Mouse (Mus musculus) lung, embryonic 14.5 days (tissue): Measurements from ENCODE around the gene Pnpla3. TPM values are rescaled to one million over a fixed set of nuclear protein-coding genes. Genes with fewer than 3 reads are reported as not detected.
A peak's percentile ranks its signal among the peaks of the same experiment; 100 is the strongest.

ENCODE experiments used
- ATAC-seq: fragments of 200-750 bp; cut with Nextera tagmentation; 2 replicates; pipeline ENCODE4 v1.8.0; 2017; ENCODE audit warnings: mild to moderate bottlenecking, moderate TSS enrichment, moderate library complexity; ENCODE audit not compliant: insufficient read depth
- DNase-seq: peaks from one replicate; pipeline ENCODE4 v3.0.0-alpha.2; 2015
- H3K27ac ChIP-seq: fragments of 300-500 bp; sonication (generic); 2 replicates; pipeline ENCODE4 v1.5.1; 2014; ENCODE audit warnings: low read depth, mild to moderate bottlenecking, moderate library complexity
- H3K27me3 ChIP-seq: fragments of 300-500 bp; sonication (generic); 2 replicates; pipeline ENCODE4 v1.6.1; 2014; ENCODE audit warnings: low read length, control low read depth; ENCODE audit not compliant: insufficient read depth
- H3K36me3 ChIP-seq: fragments of 300-500 bp; sonication (generic); 2 replicates; pipeline ENCODE4 v1.6.1; 2014; ENCODE audit warnings: control low read depth; ENCODE audit not compliant: insufficient read depth
- H3K4me1 ChIP-seq: fragments of 300-500 bp; sonication (generic); 2 replicates; pipeline ENCODE4 v1.6.1; 2014; ENCODE audit warnings: antibody characterized with exemption, control low read depth; ENCODE audit not compliant: insufficient read depth
- H3K4me2 ChIP-seq: fragments of 300-500 bp; sonication (generic); 2 replicates; pipeline ENCODE4 v1.6.1; 2014; ENCODE audit warnings: mild to moderate bottlenecking
- H3K4me3 ChIP-seq: fragments of 300-500 bp; sonication (generic); 2 replicates; pipeline ENCODE4 v1.5.1; 2014; ENCODE audit warnings: low read depth, low read length
- H3K9ac ChIP-seq: fragments of 300-500 bp; sonication (generic); 2 replicates; pipeline ENCODE4 v1.6.1; 2014
- H3K9me3 ChIP-seq: fragments of 300-500 bp; sonication (generic); 2 replicates; pipeline ENCODE4 v1.6.1; 2016; ENCODE audit warnings: low read depth, low read length, control low read depth
- CTCF ChIP-seq: IDR thresholded peaks from 2 replicates; pipeline ENCODE4 v1.5.1; 2016; ENCODE audit warnings: antibody characterized with exemption, low read depth
- WGBS: fragments of 180-500 bp; shearing (Covaris S2); extraction: QIAGEN DNeasy Blood & Tissue Kit; methylation state at CpG from one replicate; pipeline ENCODE4 v1.1.7; 2014; 5-methylcytosine and 5-hydroxymethylcytosine counted together
- polyA plus RNA-seq: library from polyadenylated mRNA; unstranded; fragments of >200 nt; fragmentation: Nextera tagmentation; extraction: Ambion mirVana; gene quantifications from 2 replicates; pipeline ENCODE4 v1.2.1, GENCODE M21; 2014

The Pnpla3 gene
- 0.41 TPM in 1 of 2 replicates, not detected in the other for polyA plus RNA-seq

- Histone ChIP-seq H3K4me2 (peak within 1 kb of the TSS; percentile 95), H3K9ac (peak within 1 kb of the TSS; percentile 33; the same call in 1 of the 2 replicates), H3K27me3 (peaks cover 17% of the 10 kb centered on the region; the same call in 1 of the 2 replicates), H3K36me3 (no peaks in the 10 kb centered on the region), H3K27ac (no peak within 1 kb of the TSS), H3K4me1 (no peaks in the 10 kb centered on the region; the same call in 1 of the 2 replicates), H3K9me3 (no peaks in the 10 kb centered on the region), H3K4me3 (peak within 1 kb of the TSS; percentile 48)
- DNase-seq (peak; percentile 98), ATAC-seq (peak; percentile 98)
- WGBS, result under 1% methylated on average over 28 of the region's 28 CpGs
- TF ChIP-seq CTCF, result peak; percentile 45; the same call in 1 of the 2 replicates
Observed at GRCm38 (mm10) chr15:84167600-84167999, at the start of gene Pnpla3. Gene Pnpla3, plus strand, starts transcription at chr15:84167837.

- Histone ChIP-seq H3K4me1 (no peaks in the 10 kb centered on the region), H3K9ac (no peak overlapping the region), H3K27ac (no peak overlapping the region), H3K36me3 (no peaks in the 10 kb centered on the region), H3K4me3 (no peak overlapping the region), H3K9me3 (no peaks in the 10 kb centered on the region), H3K4me2 (no peak overlapping the region), H3K27me3 (no peaks in the 10 kb centered on the region)
- WGBS, result 28% methylated on average over 6 of the region's 6 CpGs
- no peak for ATAC-seq
- peak; percentile 50 for TF ChIP-seq CTCF
- DNase-seq, result peak; percentile 48
Observed at GRCm38 (mm10) chr15:84120612-84121011, 47.0 kb upstream of the Pnpla3 start.

- H3K4me1 ChIP-seq, result no peaks in the 10 kb centered on the region
- DNase-seq (no peak), ATAC-seq (no peak)
- H3K4me2 ChIP-seq, result no peak overlapping the region
- no peak overlapping the region for H3K4me3 ChIP-seq
- no peaks in the 10 kb centered on the region for H3K27me3 ChIP-seq
- H3K27ac ChIP-seq, result no peak overlapping the region
- TF ChIP-seq CTCF, result no peak
- H3K9me3 ChIP-seq, result no peaks in the 10 kb centered on the region
- 60% methylated on average over 7 of the region's 7 CpGs for WGBS
- no peaks in the 10 kb centered on the region for H3K36me3 ChIP-seq
- H3K9ac ChIP-seq, result no peak overlapping the region
Observed at GRCm38 (mm10) chr15:84121036-84121435, 46.6 kb upstream of the Pnpla3 start.

- DNase-seq, result no peak
- no peak within 1 kb of the TSS for H3K9ac ChIP-seq
- H3K4me3 ChIP-seq, result no peak within 1 kb of the TSS
- no peaks in the 10 kb centered on the region for H3K27me3 ChIP-seq
- 50% methylated on average over 8 of the region's 8 CpGs for WGBS
- H3K36me3 ChIP-seq, result no peaks in the 10 kb centered on the region
- ATAC-seq, result no peak
- no peaks in the 10 kb centered on the region for H3K9me3 ChIP-seq
- no peaks in the 10 kb centered on the region for H3K4me1 ChIP-seq
- no peak within 1 kb of the TSS for H3K27ac ChIP-seq
- no peak for TF ChIP-seq CTCF
- no peak within 1 kb of the TSS for H3K4me2 ChIP-seq
Observed at GRCm38 (mm10) chr15:84123075-84123474, 44.6 kb upstream of the Pnpla3 start, which contains the start of gene Pnpla5. Gene Pnpla5, minus strand, starts transcription at chr15:84123175.

- Histone ChIP-seq H3K4me3 (no peak overlapping the region), H3K9ac (no peak overlapping the region), H3K27ac (no peak overlapping the region), H3K36me3 (no peaks in the 10 kb centered on the region), H3K4me1 (no peaks in the 10 kb centered on the region), H3K9me3 (no peaks in the 10 kb centered on the region), H3K4me2 (no peak overlapping the region), H3K27me3 (no peaks in the 10 kb centered on the region)
- WGBS, result 58% methylated on average over 7 of the region's 7 CpGs
- DNase-seq (no peak), ATAC-seq (no peak)
- no peak for TF ChIP-seq CTCF
Observed at GRCm38 (mm10) chr15:84124086-84124485, 43.6 kb upstream of the Pnpla3 start.

GRCm38 (mm10) chr15:84126447-84126846 is 41.2 kb upstream of the Pnpla3 start:
- 60% methylated on average over 4 of the region's 4 CpGs for WGBS
- H3K36me3 ChIP-seq, result no peaks in the 10 kb centered on the region
- no peak overlapping the region for H3K4me2 ChIP-seq
- no peak overlapping the region for H3K4me3 ChIP-seq
- H3K9me3 ChIP-seq, result no peaks in the 10 kb centered on the region
- no peak overlapping the region for H3K27ac ChIP-seq
- H3K27me3 ChIP-seq, result no peaks in the 10 kb centered on the region
- no peak overlapping the region for H3K9ac ChIP-seq
- ATAC-seq (no peak), DNase-seq (no peak)
- TF ChIP-seq CTCF, result no peak
- no peaks in the 10 kb centered on the region for H3K4me1 ChIP-seq

GRCm38 (mm10) chr15:84126871-84127270 is 40.8 kb upstream of the Pnpla3 start:
- DNase-seq, result no peak
- WGBS, result 28% methylated on average over 5 of the region's 5 CpGs
- H3K4me3 ChIP-seq, result no peak overlapping the region
- H3K4me1 ChIP-seq, result no peaks in the 10 kb centered on the region
- TF ChIP-seq CTCF, result no peak
- no peak overlapping the region for H3K9ac ChIP-seq
- no peaks in the 10 kb centered on the region for H3K9me3 ChIP-seq
- H3K27ac ChIP-seq, result no peak overlapping the region
- no peaks in the 10 kb centered on the region for H3K27me3 ChIP-seq
- no peak for ATAC-seq
- H3K4me2 ChIP-seq, result no peak overlapping the region
- no peaks in the 10 kb centered on the region for H3K36me3 ChIP-seq
